Mouse (Mus musculus) embryonic facial prominence, embryonic 12.5 days (tissue): ENCODE measurements around the gene Zbp1. TPM values are rescaled to one million over a fixed set of nuclear protein-coding genes. Genes with fewer than 3 reads are reported as not detected.
A peak's percentile ranks its signal among the peaks of the same experiment; 100 is the strongest.

Experiments used
- ATAC-seq: fragments of 200-750 bp; cut with Nextera tagmentation; 2 replicates; pipeline ENCODE4 v1.8.0; 2017; ENCODE audit not compliant: insufficient number of reproducible peaks, insufficient read depth, low FRiP score, low TSS enrichment
- H3K27ac ChIP-seq: fragments of 300-500 bp; sonication (generic); 2 replicates; pipeline ENCODE4 v1.5.1; 2016; ENCODE audit warnings: mild to moderate bottlenecking
- H3K27me3 ChIP-seq: fragments of 300-500 bp; sonication (generic); 2 replicates; pipeline ENCODE4 v1.6.1; 2016; ENCODE audit warnings: mild to moderate bottlenecking, moderate library complexity
- H3K36me3 ChIP-seq: fragments of 300-500 bp; sonication (generic); 2 replicates; pipeline ENCODE4 v1.6.1; 2016; ENCODE audit warnings: mild to moderate bottlenecking
- H3K4me1 ChIP-seq: fragments of 300-500 bp; sonication (generic); 2 replicates; pipeline ENCODE4 v1.6.1; 2016
- H3K4me2 ChIP-seq: fragments of 300-500 bp; sonication (generic); replicated peaks from 2 replicates; pipeline ENCODE4 v1.6.1; 2016; ENCODE audit warnings: mild to moderate bottlenecking, moderate library complexity
- H3K4me3 ChIP-seq: fragments of 300-500 bp; sonication (generic); 2 replicates; pipeline ENCODE4 v1.5.1; 2016; ENCODE audit warnings: mild to moderate bottlenecking
- H3K9ac ChIP-seq: fragments of 300-500 bp; sonication (generic); 2 replicates; pipeline ENCODE4 v1.6.1; 2016; ENCODE audit warnings: mild to moderate bottlenecking, moderate library complexity
- H3K9me3 ChIP-seq: fragments of 300-500 bp; sonication (generic); 2 replicates; pipeline ENCODE4 v1.6.1; 2016; ENCODE audit warnings: mild to moderate bottlenecking, moderate library complexity
- WGBS: fragments of 180-500 bp; shearing (Covaris S2); methylation state at CpG from one replicate; pipeline ENCODE4 v1.1.7; 2016; 5-methylcytosine and 5-hydroxymethylcytosine counted together
- polyA plus RNA-seq: library from polyadenylated mRNA; unstranded; fragments of >200 nt; fragmentation: Nextera tagmentation; extraction: Ambion mirVana; gene quantifications from 2 replicates; pipeline ENCODE4 v1.2.1, GENCODE M21; 2016

Zbp1 gene
- polyA plus RNA-seq, 1 experiment from 2014 or later: not detected

DNA sequence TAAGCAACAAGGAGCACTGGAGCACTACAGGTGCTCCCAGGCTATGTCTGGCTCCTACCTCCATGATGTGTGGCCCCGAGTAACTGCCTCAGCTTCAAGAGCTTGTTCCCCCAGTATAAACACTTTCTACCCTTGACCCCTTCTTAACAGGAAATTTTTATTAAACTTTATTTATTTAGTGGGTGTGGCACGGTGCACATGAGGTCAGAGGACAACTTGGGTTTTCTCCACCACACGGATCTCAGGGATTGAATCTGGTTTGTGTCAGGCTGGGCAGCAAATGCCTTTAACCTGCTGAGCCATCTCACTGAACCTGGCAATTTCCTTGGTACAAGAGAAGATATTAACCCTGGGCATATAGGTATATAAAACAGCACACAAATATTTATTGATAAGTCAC, 25.4 kb upstream of the Zbp1 start:
- H3K27me3 ChIP-seq: no peaks in the 10 kb centered on the region
- no peak overlapping the region for H3K9ac ChIP-seq
- H3K4me2 ChIP-seq: no peak overlapping the region
- WGBS: 61% methylated on average over 3 of the region's 3 CpGs
- H3K4me3 ChIP-seq: no peak overlapping the region
- no peaks in the 10 kb centered on the region for H3K9me3 ChIP-seq
- ATAC-seq: no peak
- H3K27ac ChIP-seq: no peak overlapping the region
- no peaks in the 10 kb centered on the region for H3K36me3 ChIP-seq
- peaks cover 63% of the 10 kb centered on the region for H3K4me1 ChIP-seq

DNA sequence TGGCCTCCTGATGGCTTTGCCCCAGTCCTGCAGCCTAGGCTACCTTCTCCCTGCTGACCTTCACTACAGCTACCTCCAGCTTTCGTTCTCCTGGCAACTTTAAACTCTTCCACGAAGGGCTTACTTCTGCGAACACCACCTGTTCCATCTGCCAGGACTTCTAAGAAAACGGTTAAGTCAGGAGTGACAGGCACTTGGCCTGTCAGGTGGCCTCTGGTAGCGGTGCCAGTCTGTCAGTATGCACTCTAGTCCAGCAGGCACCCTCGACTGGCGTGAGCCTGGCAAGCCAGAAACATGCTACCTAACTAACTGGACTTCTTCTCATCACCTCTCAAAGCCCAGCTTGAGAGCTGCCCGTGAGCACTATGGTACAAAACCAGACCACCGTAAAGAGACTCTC, 24.9 kb upstream of the Zbp1 start:
- Histone ChIP-seq H3K4me3 (no peak overlapping the region), H3K4me2 (no peak overlapping the region), H3K9ac (no peak overlapping the region), H3K4me1 (peaks cover 67% of the 10 kb centered on the region), H3K9me3 (no peaks in the 10 kb centered on the region), H3K36me3 (no peaks in the 10 kb centered on the region), H3K27ac (no peak overlapping the region), H3K27me3 (no peaks in the 10 kb centered on the region)
- ATAC-seq: no peak
- WGBS: 74% methylated on average over 9 of the region's 9 CpGs

DNA sequence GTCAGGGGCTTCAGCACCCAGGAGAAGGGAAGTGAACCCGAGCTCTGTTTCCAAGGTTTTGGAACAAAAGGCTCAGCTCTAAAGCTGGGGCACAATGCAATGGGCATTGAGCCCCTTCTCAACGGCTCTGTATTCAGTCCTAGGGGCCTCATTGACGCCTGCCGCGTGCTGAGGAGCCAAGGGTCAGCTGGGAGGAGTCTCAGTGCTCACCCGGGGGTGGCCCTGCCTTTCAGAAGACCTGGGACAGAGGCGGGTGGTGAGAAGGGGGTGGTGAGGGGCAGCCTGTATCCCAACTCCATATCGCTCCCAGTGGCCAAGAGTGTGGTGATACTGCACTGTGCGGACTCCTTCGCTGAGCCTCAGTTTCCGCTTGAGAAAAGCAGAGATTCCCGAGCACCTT, 24.2 kb upstream of the Zbp1 start:
- ATAC-seq: no peak
- Histone ChIP-seq H3K4me3 (no peak overlapping the region), H3K27ac (no peak overlapping the region)

DNA sequence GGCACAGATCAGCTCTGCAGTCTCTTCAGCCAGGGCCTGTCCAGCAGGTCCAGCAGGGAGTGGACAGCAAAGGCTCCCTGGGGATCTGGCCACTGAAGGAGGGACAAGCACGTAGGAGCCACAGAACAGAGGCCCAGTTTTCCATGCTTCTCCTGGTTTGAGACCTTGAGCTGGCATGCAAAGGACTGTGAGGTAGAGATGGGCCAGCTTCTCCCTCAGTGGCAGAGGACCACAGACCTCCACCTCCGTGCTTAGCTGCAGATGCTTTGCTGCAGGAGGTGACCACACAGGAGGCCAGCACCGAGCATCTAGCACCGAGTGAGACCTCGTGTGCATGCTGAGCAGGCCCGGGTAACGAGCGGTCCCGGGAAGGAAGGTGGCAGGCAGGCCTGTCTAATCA, 22.0 kb upstream of the Zbp1 start:
- H3K27ac ChIP-seq: no peak overlapping the region
- H3K36me3 ChIP-seq: no peaks in the 10 kb centered on the region
- H3K27me3 ChIP-seq: no peaks in the 10 kb centered on the region
- WGBS: 68% methylated on average over 9 of the region's 9 CpGs
- no peak for ATAC-seq
- H3K4me2 ChIP-seq: no peak overlapping the region
- no peaks in the 10 kb centered on the region for H3K9me3 ChIP-seq
- H3K4me3 ChIP-seq: no peak overlapping the region
- peaks cover 68% of the 10 kb centered on the region for H3K4me1 ChIP-seq
- no peak overlapping the region for H3K9ac ChIP-seq

More for the DNA sequence above, 24.2 kb upstream of the Zbp1 start:
- no peaks in the 10 kb centered on the region for H3K36me3 ChIP-seq
- H3K4me1 ChIP-seq: peaks cover 68% of the 10 kb centered on the region
- no peak overlapping the region for H3K9ac ChIP-seq
- 21% methylated on average over 12 of the region's 12 CpGs for WGBS
- no peak overlapping the region for H3K4me2 ChIP-seq
- no peaks in the 10 kb centered on the region for H3K9me3 ChIP-seq
- H3K27me3 ChIP-seq: no peaks in the 10 kb centered on the region

DNA sequence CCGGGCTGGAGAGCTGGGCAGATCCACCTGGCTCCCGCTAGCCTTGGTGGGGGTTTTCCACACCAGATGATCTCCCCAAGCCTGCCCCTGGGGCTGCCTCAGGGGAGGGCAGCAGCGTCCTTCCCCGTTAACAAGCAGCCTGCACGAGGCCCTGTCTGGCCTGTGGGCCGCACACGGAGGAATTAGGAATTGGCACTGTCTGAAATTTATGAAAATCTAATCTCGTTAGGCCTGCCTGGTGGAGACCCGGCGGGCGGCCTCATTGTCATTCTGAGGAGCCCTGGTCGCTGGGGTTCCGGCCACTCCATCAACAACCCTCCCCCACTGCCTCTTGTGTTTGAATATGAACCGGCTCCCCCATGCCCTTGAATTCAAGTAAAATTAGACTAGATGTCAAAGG, 19.8 kb upstream of the Zbp1 start:
- 12% methylated on average over 14 of the region's 14 CpGs for WGBS
- H3K27me3 ChIP-seq: no peaks in the 10 kb centered on the region
- H3K4me3 ChIP-seq: no peak overlapping the region
- H3K9ac ChIP-seq: no peak overlapping the region
- no peaks in the 10 kb centered on the region for H3K9me3 ChIP-seq
- ATAC-seq: no peak
- H3K4me1 ChIP-seq: peaks cover 73% of the 10 kb centered on the region
- H3K4me2 ChIP-seq: no peak overlapping the region
- H3K27ac ChIP-seq: no peak overlapping the region
- H3K36me3 ChIP-seq: no peaks in the 10 kb centered on the region

DNA sequence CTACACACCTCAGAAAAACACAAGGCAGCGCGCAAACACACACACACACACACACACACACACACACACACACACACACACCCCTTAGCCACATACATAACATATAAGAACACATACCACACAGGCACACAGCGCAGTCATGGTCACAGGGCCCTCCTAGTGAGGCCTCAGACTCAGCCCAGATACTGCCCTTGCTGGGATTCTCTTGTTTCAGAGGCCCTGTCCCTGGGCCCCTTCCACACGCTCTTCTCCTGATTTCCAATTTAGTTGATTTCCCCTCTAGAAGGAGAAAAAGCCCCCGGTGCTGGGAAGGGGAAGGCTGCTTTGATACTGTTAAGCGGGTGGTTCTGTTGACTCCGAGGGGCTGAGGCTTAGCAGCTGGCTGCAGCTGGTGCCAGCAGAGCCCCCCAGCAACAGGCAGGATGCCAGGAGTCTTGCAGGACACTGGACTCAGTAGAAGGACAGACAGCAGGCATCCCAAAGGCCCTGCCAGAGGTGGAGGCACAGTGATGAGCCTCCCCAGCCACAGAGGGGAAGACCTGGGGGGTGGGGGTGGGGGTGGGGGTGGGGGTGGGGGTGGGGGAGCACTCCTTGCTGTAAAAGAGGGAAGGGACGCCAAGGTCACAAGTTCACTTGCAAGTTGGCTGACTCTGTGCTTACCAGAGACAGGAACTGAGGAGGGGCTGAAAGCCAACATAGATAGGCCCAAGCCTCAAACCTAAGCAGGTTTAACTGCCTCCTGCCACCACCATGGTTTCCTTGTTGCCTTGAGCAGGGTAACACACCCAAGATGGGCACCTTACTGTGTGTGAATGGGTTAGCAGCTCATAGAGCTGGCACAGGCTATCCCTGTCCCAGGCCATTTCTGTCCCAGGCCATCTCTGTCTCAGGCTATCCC, 17.0 kb upstream of the Zbp1 start:
- peak overlapping the region; percentile 30; the same call in 1 of the 2 replicates for H3K9ac ChIP-seq

DNA sequence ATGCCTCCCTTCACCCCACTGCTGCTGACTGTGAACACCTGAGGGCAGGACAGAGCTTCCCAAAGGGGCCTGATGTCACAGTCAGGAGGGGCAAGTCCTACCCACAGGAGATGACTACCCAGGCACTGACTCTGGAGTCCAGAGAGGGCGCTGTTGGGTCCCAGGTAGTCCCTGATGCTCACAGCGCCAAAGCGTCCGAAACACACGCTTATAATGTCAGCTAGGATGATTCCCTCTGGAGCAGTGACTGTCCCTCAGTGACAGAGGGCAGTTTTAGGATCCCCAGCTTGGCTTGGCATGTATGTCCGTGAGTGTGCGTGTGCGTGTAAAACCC, 14.0 kb upstream of the Zbp1 start:
- Histone ChIP-seq H3K4me2 (no peak overlapping the region), H3K27me3 (no peaks in the 10 kb centered on the region), H3K4me1 (peaks cover 46% of the 10 kb centered on the region), H3K9ac (no peak overlapping the region), H3K9me3 (no peaks in the 10 kb centered on the region), H3K27ac (no peak overlapping the region), H3K4me3 (no peak overlapping the region), H3K36me3 (peaks cover 47% of the 10 kb centered on the region)
- 70% methylated on average over 8 of the region's 8 CpGs for WGBS
- no peak for ATAC-seq

More for the DNA sequence above, 17.0 kb upstream of the Zbp1 start:
- Histone ChIP-seq H3K4me3 (no peak overlapping the region), H3K9me3 (no peaks in the 10 kb centered on the region), H3K4me2 (no peak overlapping the region), H3K27me3 (no peaks in the 10 kb centered on the region), H3K27ac (peak overlapping the region; percentile 70), H3K36me3 (peaks cover 27% of the 10 kb centered on the region), H3K4me1 (peaks cover 65% of the 10 kb centered on the region)
- 0 out of 2 replicates have a peak, but pooled peaks have one; percentile 11 for ATAC-seq
- 45% methylated on average over 8 of the region's 8 CpGs for WGBS

DNA sequence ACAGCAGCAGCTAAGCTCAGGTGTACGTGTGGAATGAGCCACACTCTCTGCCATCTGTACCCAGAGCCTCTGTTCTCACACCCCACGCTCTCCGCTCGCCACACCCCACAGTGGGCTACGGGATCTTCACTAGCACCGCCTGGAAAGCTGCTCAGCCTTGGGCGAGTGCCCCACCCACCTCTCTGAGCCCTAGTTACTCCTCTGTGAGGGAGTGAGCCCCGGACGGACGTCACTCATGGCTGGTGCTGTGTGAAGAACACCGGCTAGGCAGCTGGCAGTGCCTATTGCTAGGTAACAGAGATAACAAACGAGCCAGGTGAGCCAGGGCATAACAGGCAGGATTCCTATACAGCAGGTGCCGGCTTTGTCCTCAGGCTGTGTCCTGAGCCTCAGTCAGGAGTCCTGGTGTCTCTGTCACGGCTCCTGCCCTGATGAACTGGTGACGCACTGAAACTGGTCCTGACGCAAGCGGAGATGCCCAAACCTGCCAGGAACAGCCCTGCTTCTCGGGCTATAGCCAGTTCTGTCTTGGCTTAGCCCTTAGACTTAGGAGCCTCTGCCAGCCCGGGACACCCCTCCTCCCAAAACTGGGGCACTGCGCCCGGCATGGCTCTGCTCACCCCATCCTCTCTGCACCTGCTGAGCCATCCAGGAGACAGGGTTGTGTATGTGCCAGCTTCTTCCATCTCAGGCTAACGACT, 13.5 kb upstream of the Zbp1 start:
- Histone ChIP-seq H3K36me3 (peaks cover 51% of the 10 kb centered on the region), H3K9ac (no peak overlapping the region), H3K27me3 (no peaks in the 10 kb centered on the region), H3K4me2 (no peak overlapping the region), H3K4me1 (peaks cover 41% of the 10 kb centered on the region), H3K27ac (no peak overlapping the region), H3K4me3 (no peak overlapping the region), H3K9me3 (no peaks in the 10 kb centered on the region)
- ATAC-seq: no peak
- 81% methylated on average over 21 of the region's 22 CpGs for WGBS

DNA sequence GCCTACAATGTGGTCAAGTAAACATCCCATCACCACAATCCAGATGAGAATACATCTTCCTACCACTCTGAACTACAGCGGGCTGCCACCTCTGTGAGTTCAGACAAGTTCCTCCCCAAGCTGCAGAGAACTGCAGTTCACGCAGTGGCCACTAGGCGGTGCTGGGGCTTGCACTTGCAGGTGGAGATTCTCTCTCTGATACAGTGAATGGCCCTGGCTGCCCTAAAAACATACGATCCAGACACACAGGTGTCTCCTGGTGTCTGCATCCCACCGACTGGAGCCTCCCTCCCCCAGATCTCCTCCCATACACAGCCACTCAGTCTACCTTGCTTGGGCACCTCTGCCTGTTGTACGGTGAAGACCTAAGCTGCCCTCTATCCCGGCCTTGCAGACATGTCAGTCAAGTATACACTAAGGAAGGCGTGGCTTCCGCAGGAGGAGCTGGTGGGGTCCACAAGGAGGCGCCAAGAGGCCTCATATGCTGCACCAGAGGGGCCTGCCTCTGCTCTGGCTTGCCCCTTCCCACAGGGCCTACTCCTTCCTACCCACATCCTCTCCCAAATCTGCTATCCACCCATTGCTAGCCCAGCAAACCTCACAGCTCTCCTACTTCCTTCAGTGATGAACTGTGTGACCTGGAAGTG, 11.0 kb upstream of the Zbp1 start:
- Histone ChIP-seq H3K4me2 (peak overlapping the region; percentile 21; the same call in 1 of the 2 replicates), H3K4me3 (no peak overlapping the region; the same call in 1 of the 2 replicates), H3K9ac (no peak overlapping the region), H3K9me3 (no peaks in the 10 kb centered on the region), H3K4me1 (peaks cover 25% of the 10 kb centered on the region), H3K27ac (no peak overlapping the region; the same call in 1 of the 2 replicates), H3K36me3 (peaks cover 64% of the 10 kb centered on the region), H3K27me3 (no peaks in the 10 kb centered on the region)
- WGBS: 4% methylated on average over 10 of the region's 10 CpGs
- ATAC-seq: peak; percentile 62

DNA sequence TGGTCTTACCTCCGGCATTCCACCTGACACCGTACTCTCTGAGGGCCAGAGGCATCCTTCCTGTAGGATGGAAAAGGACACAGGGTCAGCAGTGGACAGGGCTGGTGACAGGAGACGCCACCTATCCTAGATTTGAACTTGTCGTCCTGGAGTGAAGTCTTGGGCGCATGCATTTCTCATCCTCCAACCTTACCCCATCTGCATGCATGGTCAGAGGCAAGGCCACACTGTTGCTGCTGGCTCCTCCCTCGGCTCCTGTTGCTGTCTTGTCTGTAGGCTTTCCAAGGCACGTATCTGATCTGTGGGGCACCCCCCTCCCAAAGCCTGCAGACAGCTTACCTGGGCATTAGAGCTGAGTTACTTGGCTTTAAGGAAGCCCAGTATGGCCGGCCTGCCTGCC, 9.8 kb upstream of the Zbp1 start:
- Histone ChIP-seq H3K4me3 (no peak overlapping the region), H3K9me3 (no peaks in the 10 kb centered on the region), H3K4me1 (peaks cover 21% of the 10 kb centered on the region), H3K9ac (no peak overlapping the region), H3K27me3 (no peaks in the 10 kb centered on the region), H3K4me2 (no peak overlapping the region), H3K27ac (no peak overlapping the region), H3K36me3 (peaks cover 64% of the 10 kb centered on the region)
- no peak for ATAC-seq
- WGBS: 88% methylated on average over 8 of the region's 8 CpGs

DNA sequence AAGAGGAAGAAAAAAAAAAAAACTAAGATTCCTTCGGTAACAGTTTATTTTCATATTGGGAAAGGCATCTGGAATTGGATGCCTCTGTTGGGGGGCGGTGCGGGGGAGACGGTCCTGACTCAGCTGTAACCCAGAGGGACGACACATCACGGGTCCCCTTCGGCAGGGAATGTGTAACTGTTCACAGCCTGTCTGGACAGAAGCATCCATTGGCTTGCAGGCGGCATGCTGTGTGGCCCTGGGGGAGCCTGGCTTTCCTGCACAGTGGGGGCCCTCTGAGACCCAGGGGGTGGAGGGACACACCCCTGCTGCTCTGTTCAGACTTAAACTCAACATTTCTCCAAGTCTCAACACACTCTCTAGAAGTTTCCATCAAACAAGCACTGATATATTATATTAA, 8.1 kb upstream of the Zbp1 start:
- 81% methylated on average over 8 of the region's 8 CpGs for WGBS
- Histone ChIP-seq H3K27ac (no peak overlapping the region), H3K9me3 (no peaks in the 10 kb centered on the region), H3K4me1 (peaks cover 21% of the 10 kb centered on the region), H3K4me2 (no peak overlapping the region), H3K36me3 (peaks cover 48% of the 10 kb centered on the region), H3K9ac (no peak overlapping the region), H3K4me3 (no peak overlapping the region), H3K27me3 (no peaks in the 10 kb centered on the region)
- ATAC-seq: no peak
